Mouse (Mus musculus) hindbrain, embryonic 14.5 days (tissue): Measurements from ENCODE around the gene St6gal1. TPM values are rescaled to one million over a fixed set of nuclear protein-coding genes. Genes with fewer than 3 reads are reported as not detected.

Experiments used
- ATAC-seq: fragments of 200-750 bp; cut with Nextera tagmentation; 2 replicates; pipeline ENCODE4 v1.8.0; 2017; ENCODE audit warnings: moderate number of reproducible peaks, mild to moderate bottlenecking, moderate TSS enrichment, moderate library complexity; ENCODE audit not compliant: low FRiP score
- DNase-seq: peaks from one replicate; pipeline ENCODE4 v3.0.0-alpha.2; 2015; ENCODE audit warnings: low spot score
- H3K27ac ChIP-seq: fragments of 300-500 bp; sonication (generic); 2 replicates; pipeline ENCODE4 v1.5.1; 2014; ENCODE audit warnings: mild to moderate bottlenecking, moderate library complexity
- H3K27me3 ChIP-seq: fragments of 300-500 bp; sonication (generic); 2 replicates; pipeline ENCODE4 v1.6.1; 2014; ENCODE audit warnings: mild to moderate bottlenecking, low read length, mixed read lengths; ENCODE audit not compliant: control insufficient read depth, insufficient read depth
- H3K36me3 ChIP-seq: fragments of 300-500 bp; sonication (generic); replicated peaks from 2 replicates; pipeline ENCODE4 v1.6.1; 2014; ENCODE audit not compliant: control insufficient read depth, insufficient read depth
- H3K4me1 ChIP-seq: fragments of 300-500 bp; sonication (generic); replicated peaks from 2 replicates; pipeline ENCODE4 v1.6.1; 2014; ENCODE audit warnings: antibody characterized with exemption, low read length, mixed read lengths; ENCODE audit not compliant: control insufficient read depth, insufficient read depth
- H3K4me2 ChIP-seq: fragments of 300-500 bp; sonication (generic); replicated peaks from 2 replicates; pipeline ENCODE4 v1.6.1; 2014; ENCODE audit warnings: mild to moderate bottlenecking, moderate library complexity
- H3K4me3 ChIP-seq: fragments of 300-500 bp; sonication (generic); replicated peaks from 2 replicates; pipeline ENCODE4 v1.5.1; 2014; ENCODE audit warnings: mild to moderate bottlenecking, low read length
- H3K9ac ChIP-seq: fragments of 300-500 bp; sonication (generic); 2 replicates; pipeline ENCODE4 v1.6.1; 2014
- H3K9me3 ChIP-seq: fragments of 300-500 bp; sonication (generic); 2 replicates; pipeline ENCODE4 v1.6.1; 2016; ENCODE audit warnings: low read length; ENCODE audit not compliant: control insufficient read depth
- WGBS: fragments of 180-500 bp; shearing (Covaris S2); extraction: QIAGEN DNeasy Blood & Tissue Kit; methylation state at CpG from one replicate; pipeline ENCODE4 v1.1.7; 2014; 5-methylcytosine and 5-hydroxymethylcytosine counted together
- polyA plus RNA-seq: library from polyadenylated mRNA; unstranded; fragments of >200 nt; fragmentation: Nextera tagmentation; extraction: Ambion mirVana; gene quantifications from 2 replicates; pipeline ENCODE4 v1.2.1, GENCODE M21; 2014

The St6gal1 gene
- polyA plus RNA-seq, 1 experiment from 2014 or later = 30.6 TPM

DNA sequence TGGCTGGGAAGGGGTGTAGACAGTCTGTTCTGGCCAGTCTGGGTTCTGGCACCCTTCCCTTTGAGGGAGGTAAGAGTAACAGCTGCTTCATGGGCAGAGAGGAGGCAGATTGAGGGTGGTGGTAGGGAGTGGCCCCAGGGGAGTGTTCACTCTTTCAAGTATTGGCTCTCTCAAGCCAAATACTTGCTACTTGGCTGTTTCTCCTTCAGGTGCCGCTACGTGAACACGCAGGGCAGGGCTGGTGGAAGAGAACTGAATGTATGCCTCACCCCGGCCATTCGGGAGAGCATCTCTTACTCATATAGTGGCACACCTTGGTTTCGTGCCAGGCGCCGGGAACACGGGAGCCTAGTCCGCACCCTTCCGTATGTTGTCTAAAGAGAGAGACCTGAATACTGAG is 41.8 kb downstream of the St6gal1 start:
- Histone ChIP-seq H3K9me3 (no peaks in the 10 kb centered on the region), H3K4me1 (peaks cover 26% of the 10 kb centered on the region), H3K36me3 (peaks cover 12% of the 10 kb centered on the region; the same call in 1 of the 2 replicates), H3K9ac (no peak overlapping the region), H3K4me3 (no peak overlapping the region), H3K27ac (no peak overlapping the region), H3K27me3 (no peaks in the 10 kb centered on the region), H3K4me2 (no peak overlapping the region)
- DNase-seq = no peak
- 91% methylated on average over 11 of the region's 11 CpGs for WGBS
- ATAC-seq = no peak

DNA sequence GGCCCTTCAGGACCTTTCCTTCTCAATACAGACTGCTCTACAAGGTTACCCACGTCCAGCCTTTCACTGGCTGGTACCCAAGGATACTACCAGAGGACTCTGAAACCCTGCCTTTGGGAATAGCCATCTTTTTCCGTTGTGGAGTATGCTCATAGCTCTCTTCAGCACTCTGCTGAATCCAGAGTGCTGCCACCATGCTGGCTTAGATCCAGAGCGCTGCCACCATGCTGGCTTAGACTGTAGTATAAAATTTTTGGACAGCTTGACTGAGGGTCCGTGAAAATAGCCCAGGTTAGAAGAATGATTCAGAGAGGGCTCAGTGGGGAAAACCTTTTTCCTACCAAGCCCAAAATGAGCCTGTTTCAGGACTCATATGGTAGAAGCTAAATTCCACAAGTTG is 42.4 kb downstream of the St6gal1 start:
- Histone ChIP-seq H3K4me2 (no peak overlapping the region), H3K4me1 (peaks cover 31% of the 10 kb centered on the region), H3K9ac (no peak overlapping the region), H3K27me3 (no peaks in the 10 kb centered on the region), H3K9me3 (no peaks in the 10 kb centered on the region), H3K4me3 (no peak overlapping the region), H3K27ac (no peak overlapping the region), H3K36me3 (peaks cover 12% of the 10 kb centered on the region; the same call in 1 of the 2 replicates)
- WGBS = 77% methylated on average over 4 of the region's 4 CpGs
- ATAC-seq = no peak
- DNase-seq = no peak

- no peaks in the 10 kb centered on the region for H3K9me3 ChIP-seq
- 87% methylated on average over 7 of the region's 7 CpGs for whole genome bisulfite sequencing
- no peak overlapping the region for H3K4me3 ChIP-seq
- no peak overlapping the region for H3K9ac ChIP-seq
- H3K4me1 ChIP-seq = peaks cover 31% of the 10 kb centered on the region
- no peak overlapping the region for H3K4me2 ChIP-seq
- H3K27me3 ChIP-seq = no peaks in the 10 kb centered on the region
- H3K27ac ChIP-seq = no peak overlapping the region
- ATAC-seq (no peak), DNase-seq (no peak)
- H3K36me3 ChIP-seq = peaks cover 12% of the 10 kb centered on the region; the same call in 1 of the 2 replicates
Observed at GRCm38 (mm10) chr16:23268231-23268630, 43.7 kb downstream of the St6gal1 start.

GRCm38 (mm10) chr16:23269056-23269983 is 44.8 kb downstream of the St6gal1 start:
- DNase-seq = no peak
- Histone ChIP-seq H3K4me1 (peaks cover 35% of the 10 kb centered on the region), H3K9me3 (no peaks in the 10 kb centered on the region), H3K27me3 (no peaks in the 10 kb centered on the region), H3K4me2 (no peak overlapping the region), H3K9ac (no peak overlapping the region), H3K36me3 (peaks cover 3% of the 10 kb centered on the region; the same call in 1 of the 2 replicates), H3K4me3 (no peak overlapping the region), H3K27ac (no peak overlapping the region)
- 87% methylated on average over 17 of the region's 17 CpGs for WGBS
- no peak for ATAC-seq

DNA sequence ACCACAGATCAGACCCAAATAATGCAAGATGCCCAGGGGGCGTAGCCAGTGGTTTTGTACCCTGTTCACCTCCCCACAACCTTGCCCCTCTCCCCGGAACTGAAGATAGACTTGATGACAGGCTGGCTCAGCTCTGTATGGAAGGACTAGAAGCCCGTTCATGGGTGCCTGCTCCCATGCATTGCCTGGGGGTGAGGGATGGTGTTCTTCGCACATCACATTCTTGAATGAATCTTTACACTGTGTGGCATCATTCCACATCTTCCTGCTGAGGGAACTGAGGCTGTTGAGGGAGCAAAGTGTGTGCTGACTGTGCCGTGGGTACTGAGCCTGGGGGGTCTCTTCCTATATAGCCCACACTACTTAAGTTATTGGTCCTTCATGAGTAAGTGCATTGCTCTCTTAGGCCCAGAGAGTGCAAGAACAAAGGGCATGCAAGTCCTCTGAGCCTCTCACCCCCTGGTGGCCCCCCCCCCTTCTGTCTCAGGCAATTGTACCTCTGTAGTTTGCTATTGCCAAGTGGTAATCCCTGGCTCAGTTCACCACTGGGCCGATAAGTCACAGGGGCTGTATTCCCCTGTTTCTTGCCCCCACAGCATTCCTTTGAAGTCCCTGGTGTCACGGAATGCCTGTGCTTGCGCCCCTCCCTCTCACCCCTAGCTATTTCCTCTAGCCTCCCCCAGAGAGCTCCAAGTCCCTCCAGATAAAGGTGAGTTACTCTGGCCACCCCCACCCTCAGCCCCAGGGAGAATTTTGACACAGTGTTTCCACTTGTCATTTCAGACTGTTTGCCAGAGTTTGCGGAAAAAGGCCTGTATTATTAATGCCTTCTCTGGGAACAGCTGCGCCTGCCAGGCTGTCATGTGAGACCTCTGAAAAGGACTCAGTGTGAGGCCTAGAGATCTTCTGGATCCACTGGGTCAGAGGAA is 45.7 kb downstream of the St6gal1 start:
- Histone ChIP-seq H3K4me1 (peaks cover 32% of the 10 kb centered on the region), H3K9ac (no peak overlapping the region), H3K27ac (peak overlapping the region; percentile 57), H3K36me3 (no peaks in the 10 kb centered on the region; the same call in 1 of the 2 replicates), H3K4me2 (no peak overlapping the region), H3K4me3 (no peak overlapping the region), H3K27me3 (no peaks in the 10 kb centered on the region), H3K9me3 (no peaks in the 10 kb centered on the region)
- WGBS = 29% methylated on average over 10 of the region's 10 CpGs
- DNase-seq = peak; percentile 51
- peak; percentile 73 for ATAC-seq

DNA sequence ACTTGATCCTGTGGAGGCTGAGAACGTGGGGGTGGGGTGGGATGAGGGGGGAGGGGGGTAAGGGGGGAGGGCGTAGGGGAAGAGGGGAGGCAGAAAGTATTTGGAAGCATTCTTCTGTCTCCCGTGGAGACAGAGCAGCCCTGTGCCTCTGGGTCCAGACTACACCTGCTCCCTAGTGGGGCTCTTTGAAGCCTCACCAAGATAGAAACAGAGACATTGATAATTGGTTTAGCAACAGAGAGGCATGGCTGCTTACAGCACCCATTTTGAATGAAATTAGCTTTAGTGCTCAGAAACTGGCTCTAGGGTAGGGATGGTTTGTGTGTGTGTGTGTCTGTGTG is 46.3 kb downstream of the St6gal1 start:
- no peak for DNase-seq
- WGBS = 0% methylated on average over 2 of the region's 3 CpGs
- Histone ChIP-seq H3K27me3 (no peaks in the 10 kb centered on the region), H3K9me3 (no peaks in the 10 kb centered on the region), H3K4me1 (peaks cover 30% of the 10 kb centered on the region), H3K4me2 (no peak overlapping the region), H3K4me3 (no peak overlapping the region), H3K27ac (peak overlapping the region; percentile 57), H3K36me3 (no peaks in the 10 kb centered on the region; the same call in 1 of the 2 replicates), H3K9ac (no peak overlapping the region)
- ATAC-seq = peak; percentile 41; the same call in 1 of the 2 replicates

DNA sequence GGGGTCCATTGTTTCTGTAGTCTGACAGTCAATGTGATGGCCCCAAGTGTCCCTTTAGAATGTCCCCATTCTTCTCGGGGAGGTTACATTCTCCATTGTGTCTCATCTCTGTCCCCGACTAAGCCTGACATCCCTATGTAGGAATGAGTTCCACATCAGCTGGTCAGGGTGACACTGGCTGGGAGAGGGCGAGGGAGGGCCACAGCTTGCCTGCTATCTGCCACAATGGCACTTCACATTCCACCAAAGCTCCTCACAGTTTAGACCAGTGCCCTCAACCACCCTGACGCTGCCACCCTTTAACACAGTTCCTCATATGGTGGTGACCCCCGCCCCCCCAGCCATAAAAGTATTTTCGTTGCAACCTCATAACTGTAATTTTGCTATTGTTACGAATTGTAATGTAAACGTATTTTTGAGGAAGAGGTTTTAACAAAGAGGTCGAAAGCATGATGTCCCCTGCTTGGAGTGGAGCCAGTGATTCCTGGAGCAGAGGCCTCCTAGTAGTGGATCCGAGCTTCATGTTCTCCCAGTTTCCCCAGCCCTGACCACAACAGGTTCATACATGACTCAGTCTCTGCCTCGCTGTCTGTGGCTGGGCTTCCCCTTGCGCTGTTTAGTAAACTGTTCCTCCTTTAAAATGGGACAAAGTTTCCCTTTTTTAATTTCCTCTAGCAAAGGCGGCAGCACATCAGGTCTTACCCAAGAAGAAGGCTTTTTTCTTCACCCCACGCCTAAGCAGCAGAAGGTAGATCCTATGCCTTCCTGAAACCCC is 47.4 kb downstream of the St6gal1 start:
- no peak for DNase-seq
- no peaks in the 10 kb centered on the region for H3K9me3 ChIP-seq
- WGBS = 74% methylated on average over 14 of the region's 14 CpGs
- ATAC-seq = no peak
- H3K36me3 ChIP-seq = no peaks in the 10 kb centered on the region; the same call in 1 of the 2 replicates
- peaks cover 30% of the 10 kb centered on the region for H3K4me1 ChIP-seq
- no peak overlapping the region for H3K4me3 ChIP-seq
- H3K4me2 ChIP-seq = no peak overlapping the region
- no peaks in the 10 kb centered on the region for H3K27me3 ChIP-seq
- no peak overlapping the region for H3K9ac ChIP-seq
- H3K27ac ChIP-seq = no peak overlapping the region

GRCm38 (mm10) chr16:23272521-23273230 is 48.1 kb downstream of the St6gal1 start:
- WGBS = 57% methylated on average over 9 of the region's 9 CpGs

More at GRCm38 (mm10) chr16:23272521-23273230, 48.1 kb downstream of the St6gal1 start:
- Histone ChIP-seq H3K4me1 (peaks cover 30% of the 10 kb centered on the region), H3K4me3 (no peak overlapping the region), H3K36me3 (no peaks in the 10 kb centered on the region; the same call in 1 of the 2 replicates), H3K9me3 (no peaks in the 10 kb centered on the region), H3K9ac (no peak overlapping the region), H3K27ac (0 out of 2 replicates have a peak overlapping the region, but pooled peaks have one; percentile 21), H3K27me3 (no peaks in the 10 kb centered on the region), H3K4me2 (no peak overlapping the region)
- ATAC-seq (no peak), DNase-seq (no peak)
